Mouse (Mus musculus) embryonic facial prominence, embryonic 14.5 days (tissue): ENCODE measurements around the gene D030056L22Rik. TPM values are rescaled to one million over a fixed set of nuclear protein-coding genes. Genes with fewer than 3 reads are reported as not detected.

Experiments used
- ATAC-seq: fragments of 200-750 bp; cut with Nextera tagmentation; 2 replicates; pipeline ENCODE4 v1.8.0; 2017; ENCODE audit warnings: low read depth, moderate number of reproducible peaks, moderate TSS enrichment
- DNase-seq: peaks from one replicate; pipeline ENCODE4 v3.0.0-alpha.2; 2015; ENCODE audit warnings: low spot score
- H3K27ac ChIP-seq: fragments of 300-500 bp; sonication (generic); replicated peaks from 2 replicates; pipeline ENCODE4 v1.5.1; 2014; ENCODE audit warnings: low read depth, mild to moderate bottlenecking, low read length, moderate library complexity
- H3K27me3 ChIP-seq: fragments of 300-500 bp; sonication (generic); replicated peaks from 2 replicates; pipeline ENCODE4 v1.6.1; 2014; ENCODE audit warnings: low read length; ENCODE audit not compliant: control insufficient read depth, insufficient read depth
- H3K36me3 ChIP-seq: fragments of 300-500 bp; sonication (generic); 2 replicates; pipeline ENCODE4 v1.6.1; 2014; ENCODE audit warnings: low read length, mixed read lengths; ENCODE audit not compliant: control insufficient read depth, insufficient read depth
- H3K4me1 ChIP-seq: fragments of 300-500 bp; sonication (generic); 2 replicates; pipeline ENCODE4 v1.6.1; 2014; ENCODE audit warnings: antibody characterized with exemption, low read length; ENCODE audit not compliant: control insufficient read depth, insufficient read depth
- H3K4me2 ChIP-seq: fragments of 300-500 bp; sonication (generic); 2 replicates; pipeline ENCODE4 v1.6.1; 2014; ENCODE audit warnings: low read depth, mild to moderate bottlenecking, low read length, moderate library complexity, mixed read lengths
- H3K4me3 ChIP-seq: fragments of 300-500 bp; sonication (generic); 2 replicates; pipeline ENCODE4 v1.5.1; 2014; ENCODE audit warnings: low read depth, mild to moderate bottlenecking, low read length
- H3K9ac ChIP-seq: fragments of 300-500 bp; sonication (generic); 2 replicates; pipeline ENCODE4 v1.6.1; 2014; ENCODE audit warnings: low read depth, mild to moderate bottlenecking, low read length, moderate library complexity, mixed read lengths
- H3K9me3 ChIP-seq: fragments of 300-500 bp; sonication (generic); 2 replicates; pipeline ENCODE4 v1.6.1; 2016; ENCODE audit warnings: low read length; ENCODE audit not compliant: control insufficient read depth
- WGBS: fragments of 180-500 bp; shearing (Covaris S2); extraction: QIAGEN DNeasy Blood & Tissue Kit; methylation state at CpG from one replicate; pipeline ENCODE4 v1.1.7; 2014; 5-methylcytosine and 5-hydroxymethylcytosine counted together
- polyA plus RNA-seq: library from polyadenylated mRNA; unstranded; fragments of >200 nt; fragmentation: Nextera tagmentation; extraction: Ambion mirVana; gene quantifications from 2 replicates; pipeline ENCODE4 v1.2.1, GENCODE M21; 2014

D030056L22Rik gene
- polyA plus RNA-seq, 1 experiment from 2014 or later = 29.0 TPM

DNA sequence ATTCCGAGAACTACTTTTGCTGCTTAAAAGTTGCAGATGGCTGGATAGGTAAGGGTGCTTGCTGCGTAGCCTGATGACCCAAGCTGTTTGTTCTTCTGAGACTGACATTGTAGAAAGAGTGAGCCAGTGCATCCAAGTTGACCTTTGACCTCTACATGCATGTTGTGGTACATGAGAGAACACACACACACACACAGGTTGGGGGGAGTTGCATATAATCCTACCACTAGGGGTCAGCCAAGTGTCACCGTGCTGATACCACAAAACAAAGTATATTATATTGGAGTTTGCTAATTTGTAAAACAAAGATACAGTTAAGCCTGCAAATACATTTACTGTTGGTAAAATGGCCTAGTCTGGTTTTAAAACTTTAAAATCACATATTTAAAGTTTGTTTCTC lies 25.4 kb upstream of the D030056L22Rik start:
- H3K4me1 ChIP-seq = no peaks in the 10 kb centered on the region
- H3K9ac ChIP-seq = no peak overlapping the region
- H3K27ac ChIP-seq = no peak overlapping the region
- H3K36me3 ChIP-seq = peaks cover 4% of the 10 kb centered on the region; the same call in 1 of the 2 replicates
- no peak overlapping the region for H3K4me2 ChIP-seq
- H3K27me3 ChIP-seq = no peaks in the 10 kb centered on the region
- ATAC-seq (no peak), DNase-seq (peak; percentile 61)
- H3K4me3 ChIP-seq = no peak overlapping the region
- 73% methylated on average over 3 of the region's 3 CpGs for WGBS
- H3K9me3 ChIP-seq = no peaks in the 10 kb centered on the region

GRCm38 (mm10) chr19:18692176-18692575 lies 20.8 kb upstream of the D030056L22Rik start:
- H3K9me3 ChIP-seq = no peaks in the 10 kb centered on the region
- H3K4me1 ChIP-seq = no peaks in the 10 kb centered on the region
- no peak overlapping the region for H3K4me2 ChIP-seq
- H3K27ac ChIP-seq = no peak overlapping the region
- peaks cover 15% of the 10 kb centered on the region for H3K36me3 ChIP-seq
- ATAC-seq = no peak
- no peak overlapping the region for H3K9ac ChIP-seq
- H3K27me3 ChIP-seq = no peaks in the 10 kb centered on the region
- 86% methylated on average over 3 of the region's 3 CpGs for WGBS
- no peak for DNase-seq
- no peak overlapping the region for H3K4me3 ChIP-seq

- Histone ChIP-seq H3K36me3 (peaks cover 21% of the 10 kb centered on the region), H3K27ac (no peak overlapping the region), H3K4me3 (no peak overlapping the region), H3K9me3 (no peaks in the 10 kb centered on the region), H3K9ac (no peak overlapping the region), H3K27me3 (no peaks in the 10 kb centered on the region), H3K4me2 (no peak overlapping the region), H3K4me1 (no peaks in the 10 kb centered on the region)
- WGBS = 87% methylated on average over 2 of the region's 2 CpGs
- ATAC-seq (no peak), DNase-seq (no peak)
Observed at GRCm38 (mm10) chr19:18692768-18693167, 20.2 kb upstream of the D030056L22Rik start.

GRCm38 (mm10) chr19:18695116-18695515 lies 17.9 kb upstream of the D030056L22Rik start:
- H3K4me3 ChIP-seq = no peak overlapping the region
- no peaks in the 10 kb centered on the region for H3K9me3 ChIP-seq
- H3K4me2 ChIP-seq = no peak overlapping the region
- H3K27me3 ChIP-seq = no peaks in the 10 kb centered on the region
- peaks cover 25% of the 10 kb centered on the region for H3K36me3 ChIP-seq
- no peak overlapping the region for H3K27ac ChIP-seq
- DNase-seq (no peak), ATAC-seq (no peak)
- no peak overlapping the region for H3K9ac ChIP-seq
- 97% methylated on average over 3 of the region's 3 CpGs for WGBS
- H3K4me1 ChIP-seq = no peaks in the 10 kb centered on the region

DNA sequence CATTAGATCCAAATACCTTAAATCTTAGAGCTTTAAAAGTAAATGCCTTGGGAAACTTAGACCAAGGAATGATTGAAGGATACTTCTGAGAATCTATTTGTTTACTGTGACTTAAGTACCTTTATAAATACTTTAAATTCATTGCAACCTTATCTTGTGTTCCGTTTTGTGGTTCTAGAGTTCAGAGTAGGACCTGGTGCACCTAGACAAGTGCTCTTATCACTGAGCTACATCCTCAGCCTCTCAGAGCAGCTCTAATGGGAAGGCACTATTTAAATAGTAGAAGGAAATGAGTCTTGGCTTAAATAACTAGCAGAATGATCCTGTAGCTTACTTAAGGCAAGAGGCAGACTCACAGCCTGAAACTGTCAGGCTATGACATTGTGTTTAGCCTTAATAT lies 17.4 kb upstream of the D030056L22Rik start:
- Histone ChIP-seq H3K27me3 (no peaks in the 10 kb centered on the region), H3K9me3 (no peaks in the 10 kb centered on the region), H3K4me1 (no peaks in the 10 kb centered on the region), H3K4me2 (no peak overlapping the region), H3K4me3 (no peak overlapping the region), H3K36me3 (peaks cover 23% of the 10 kb centered on the region), H3K27ac (no peak overlapping the region), H3K9ac (no peak overlapping the region)
- ATAC-seq = no peak
- no peak for DNase-seq
- WGBS = 84% methylated on average over 1 of the region's 1 CpGs

GRCm38 (mm10) chr19:18708101-18708500 lies 4.9 kb upstream of the D030056L22Rik start:
- H3K9me3 ChIP-seq = no peaks in the 10 kb centered on the region
- ATAC-seq (no peak), DNase-seq (no peak)
- H3K4me2 ChIP-seq = no peak overlapping the region
- H3K4me1 ChIP-seq = no peaks in the 10 kb centered on the region
- no peak overlapping the region for H3K27ac ChIP-seq
- no peaks in the 10 kb centered on the region for H3K27me3 ChIP-seq
- H3K4me3 ChIP-seq = no peak overlapping the region
- no peak overlapping the region for H3K9ac ChIP-seq
- H3K36me3 ChIP-seq = no peaks in the 10 kb centered on the region

- DNase-seq = no peak
- no peak overlapping the region for H3K4me3 ChIP-seq
- WGBS = 68% methylated on average over 5 of the region's 6 CpGs
- no peak for ATAC-seq
- H3K4me2 ChIP-seq = no peak overlapping the region
- no peak overlapping the region for H3K9ac ChIP-seq
- H3K36me3 ChIP-seq = no peaks in the 10 kb centered on the region
- peaks cover 9% of the 10 kb centered on the region for H3K4me1 ChIP-seq
- no peaks in the 10 kb centered on the region for H3K9me3 ChIP-seq
- H3K27me3 ChIP-seq = no peaks in the 10 kb centered on the region
- H3K27ac ChIP-seq = no peak overlapping the region
Observed at GRCm38 (mm10) chr19:18710903-18711302, 2.1 kb upstream of the D030056L22Rik start.

- Histone ChIP-seq H3K9ac (no peak overlapping the region), H3K4me3 (no peak overlapping the region), H3K36me3 (no peaks in the 10 kb centered on the region), H3K4me2 (no peak overlapping the region), H3K9me3 (no peaks in the 10 kb centered on the region), H3K27ac (no peak overlapping the region), H3K27me3 (no peaks in the 10 kb centered on the region), H3K4me1 (peaks cover 9% of the 10 kb centered on the region)
- WGBS = 88% methylated on average over 9 of the region's 9 CpGs
- peak; percentile 18 for DNase-seq
- ATAC-seq = no peak
Observed at GRCm38 (mm10) chr19:18711589-18711988, 1.4 kb upstream of the D030056L22Rik start.

DNA sequence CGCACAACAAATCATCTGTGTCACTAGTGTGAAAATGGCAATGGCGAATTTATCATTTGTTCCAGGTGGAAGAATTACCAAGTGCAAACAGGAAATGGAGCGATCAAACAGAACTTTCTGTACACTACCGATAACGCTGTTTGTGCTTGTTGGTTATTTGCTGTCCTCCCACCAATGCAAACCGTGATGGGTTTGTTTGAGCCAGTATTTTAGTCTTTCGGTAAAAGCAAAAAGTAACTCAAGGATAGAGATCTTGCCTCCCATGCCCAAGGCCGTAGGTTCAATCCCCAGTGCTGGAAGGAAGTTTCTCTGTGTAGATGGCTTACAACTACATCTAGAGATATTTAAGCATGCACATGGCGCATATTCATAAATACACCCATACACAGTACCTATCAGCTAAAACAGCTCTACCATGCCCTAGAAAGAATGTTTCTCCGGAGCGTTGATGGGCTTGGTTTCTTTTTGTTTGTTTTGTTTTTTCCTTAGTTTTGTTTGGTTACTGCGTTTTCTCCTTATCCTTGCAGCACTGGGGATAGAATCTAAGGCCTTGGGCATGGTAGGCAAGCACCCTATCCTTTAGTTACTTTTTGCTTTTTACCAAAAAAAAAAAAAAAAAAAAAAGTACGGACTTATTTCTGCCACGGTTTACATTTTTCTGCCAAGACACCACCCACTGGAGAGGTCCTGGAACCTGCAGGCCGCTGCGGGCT lies 684 bp upstream of the D030056L22Rik start:
- 57% methylated on average over 16 of the region's 16 CpGs for WGBS
- H3K4me3 ChIP-seq = peak overlapping the region; percentile 88
- no peaks in the 10 kb centered on the region for H3K9me3 ChIP-seq
- peaks cover 9% of the 10 kb centered on the region for H3K4me1 ChIP-seq
- peak overlapping the region; percentile 94 for H3K27ac ChIP-seq
- H3K27me3 ChIP-seq = no peaks in the 10 kb centered on the region
- 0 out of 2 replicates have a peak, but pooled peaks cover 2% of the 10 kb centered on the region for H3K36me3 ChIP-seq
- ATAC-seq = no peak
- DNase-seq = no peak
- H3K4me2 ChIP-seq = peak overlapping the region; percentile 53
- peak overlapping the region; percentile 89 for H3K9ac ChIP-seq
